Mouse (Mus musculus) spleen, postnatal 36 days (tissue): ENCODE measurements at regions not wholly inside any gene's neighbourhood (a gene's known extent, or its start where the extent isn't known, plus 50 kb on each side); places are given as distances from the start of the nearest gene placed in this dataset.

Experiments
- DNase-seq, 2 experiments: peaks; one replicate each; pipeline ENCODE4 v3.0.0; 2022; ENCODE audit warnings: low spot score in 2 of 2, mixed read lengths in 1 of 2

GRCm38 (mm10) chr9:31971801-31972628 is 58.8 kb upstream of the Barx2 start:
- DNase-seq: peak in 1 of 2 experiments; percentile 5

GRCm38 (mm10) chr9:31972629-31972993 is 59.3 kb upstream of the Barx2 start:
- no peak for DNase-seq

- DNase-seq: no peak
Measured at GRCm38 (mm10) chr9:31976191-31976590, 62.9 kb upstream of the Barx2 start.

GRCm38 (mm10) chr9:31978071-31978470 is 64.8 kb upstream of the Barx2 start:
- DNase-seq: no peak

GRCm38 (mm10) chr9:31979211-31979610 is 65.9 kb upstream of the Barx2 start:
- DNase-seq: no peak

- DNase-seq: no peak
Measured at GRCm38 (mm10) chr9:31980459-31980858, 67.2 kb upstream of the Barx2 start.

GRCm38 (mm10) chr9:31983759-31984586 is 70.7 kb upstream of the Barx2 start:
- DNase-seq: no peak

GRCm38 (mm10) chr9:31988826-31989225 is 75.6 kb upstream of the Barx2 start:
- no peak for DNase-seq

GRCm38 (mm10) chr9:31989581-31990360 is 76.5 kb upstream of the Barx2 start:
- no peak for DNase-seq

- no peak for DNase-seq
Measured at GRCm38 (mm10) chr9:31990456-31990855, 77.2 kb upstream of the Barx2 start.

GRCm38 (mm10) chr9:31993631-31994601 is 80.7 kb upstream of the Barx2 start:
- no peak for DNase-seq

GRCm38 (mm10) chr9:31995101-31995500 is 81.8 kb upstream of the Barx2 start:
- no peak for DNase-seq

GRCm38 (mm10) chr9:31995700-31996099 is 82.4 kb upstream of the Barx2 start:
- DNase-seq: no peak

GRCm38 (mm10) chr9:31996466-31997177 is 83.4 kb upstream of the Barx2 start:
- no peak for DNase-seq

- DNase-seq: no peak
Measured at GRCm38 (mm10) chr9:31997178-31998097, 84.2 kb upstream of the Barx2 start.

GRCm38 (mm10) chr9:31998488-31999280 is 85.4 kb upstream of the Barx2 start:
- no peak for DNase-seq

GRCm38 (mm10) chr9:31999760-32000159 is 86.5 kb upstream of the Barx2 start:
- no peak for DNase-seq

- no peak for DNase-seq
Measured at GRCm38 (mm10) chr9:32002924-32003323, 89.7 kb upstream of the Barx2 start.
